Mouse (Mus musculus) left cerebral cortex, adult 2 months (tissue): ENCODE measurements at regions not wholly inside any gene's neighbourhood (a gene's known extent, or its start where the extent isn't known, plus 50 kb on each side); places are given as distances from the start of the nearest gene placed in this dataset.

Experiments
- DNase-seq, 2 experiments: peaks; one replicate each; pipeline ENCODE4 v3.0.0; 2021 to 2022; ENCODE audit warnings: low spot score in 2 of 2, mixed read lengths in 1 of 2; ENCODE audit errors: extremely low spot score in 1 of 2
- H3K27ac ChIP-seq: fragments of 200-600 bp; 2 replicates; pipeline ENCODE4 v1.8.1; 2022
- H3K4me3 ChIP-seq: fragments of 200-600 bp; 2 replicates; pipeline ENCODE4 v1.8.1; 2022
- CTCF ChIP-seq: fragments of 200-600 bp; IDR thresholded peaks from 2 replicates; pipeline ENCODE4 v1.8.1; 2022; ENCODE audit warnings: antibody characterized with exemption, mild to moderate bottlenecking, moderate library complexity
- intact Hi-C: fragments of 180-260 bp; cut with DNase I; formaldehyde crosslinking; loops from one replicate; pipeline ENCODE4 v1.15.1; 2025

DNA sequence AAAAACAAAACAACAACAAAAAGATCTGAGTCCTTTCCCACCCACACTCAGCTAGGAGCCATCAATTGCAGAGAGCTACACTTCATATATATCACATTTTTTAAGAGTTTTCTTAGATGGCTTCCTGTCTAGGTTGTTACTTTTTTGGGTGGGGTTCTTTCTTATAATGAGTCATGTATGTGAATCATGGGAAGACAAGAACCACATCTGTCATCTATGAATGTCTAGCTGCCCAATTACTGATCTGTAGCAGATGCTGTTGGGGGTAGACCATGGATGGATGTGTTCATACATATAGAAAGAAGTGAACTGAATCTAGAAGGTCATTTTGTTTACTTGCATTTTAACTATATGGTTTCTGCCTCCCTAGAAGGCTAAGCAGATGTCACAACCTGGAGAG lies 215.4 kb upstream of the Pard3b start:
- no peak for DNase-seq
- Histone ChIP-seq H3K27ac (no peak overlapping the region), H3K4me3 (no peak overlapping the region)
- no peak for TF ChIP-seq CTCF
- intact Hi-C loops: no loop called here

DNA sequence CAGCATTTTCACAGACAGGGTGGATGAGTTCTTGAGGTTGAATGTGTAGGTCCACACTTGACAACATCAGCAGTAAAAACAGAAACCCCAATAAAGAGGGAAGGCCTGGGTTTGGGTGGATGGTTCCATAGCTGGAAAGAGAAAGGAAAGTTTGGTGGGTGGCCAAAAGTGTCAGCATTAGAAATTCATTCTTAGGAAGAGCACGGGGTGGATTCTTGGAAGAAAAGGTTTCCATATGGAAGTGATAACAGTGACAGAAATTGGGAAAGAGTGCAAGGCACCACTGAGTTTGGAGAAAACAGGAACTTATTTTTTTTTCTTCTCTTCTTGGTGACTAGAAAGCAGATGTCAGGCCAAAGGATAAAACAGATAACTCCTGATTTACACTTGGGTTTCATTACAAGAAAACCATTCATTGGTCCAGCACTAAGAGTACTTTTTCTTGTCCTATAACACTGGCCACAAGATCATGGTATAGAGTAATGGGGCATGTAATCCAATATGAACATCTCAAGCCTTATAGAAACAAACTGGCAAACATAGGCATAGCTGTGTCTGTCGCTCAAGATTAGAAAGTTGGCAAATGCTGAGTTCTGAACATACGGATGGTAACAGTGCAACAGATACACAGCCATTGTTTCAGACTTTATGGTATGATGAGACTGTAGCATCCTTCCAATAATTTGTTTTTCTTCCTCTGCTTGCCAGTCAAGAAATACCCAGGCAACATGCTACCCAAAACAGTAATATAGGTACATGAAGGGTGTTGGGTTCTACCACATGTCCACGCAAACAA lies 209.7 kb upstream of the Pard3b start:
- intact Hi-C loops: no loop called here
- DNase-seq: no peak
- no peak overlapping the region for H3K27ac ChIP-seq
- no peak for TF ChIP-seq CTCF
- H3K4me3 ChIP-seq: no peak overlapping the region

GRCm38 (mm10) chr1:61437603-61438002 lies 201.0 kb upstream of the Pard3b start:
- intact Hi-C loops: no loop called here
- no peak for TF ChIP-seq CTCF
- Histone ChIP-seq H3K4me3 (no peak overlapping the region), H3K27ac (no peak overlapping the region)
- no peak for DNase-seq

GRCm38 (mm10) chr1:61461435-61461834 lies 177.2 kb upstream of the Pard3b start:
- no peak overlapping the region for H3K27ac ChIP-seq
- no peak overlapping the region for H3K4me3 ChIP-seq
- intact Hi-C loops: no loop called here
- no peak for DNase-seq
- no peak for TF ChIP-seq CTCF

DNA sequence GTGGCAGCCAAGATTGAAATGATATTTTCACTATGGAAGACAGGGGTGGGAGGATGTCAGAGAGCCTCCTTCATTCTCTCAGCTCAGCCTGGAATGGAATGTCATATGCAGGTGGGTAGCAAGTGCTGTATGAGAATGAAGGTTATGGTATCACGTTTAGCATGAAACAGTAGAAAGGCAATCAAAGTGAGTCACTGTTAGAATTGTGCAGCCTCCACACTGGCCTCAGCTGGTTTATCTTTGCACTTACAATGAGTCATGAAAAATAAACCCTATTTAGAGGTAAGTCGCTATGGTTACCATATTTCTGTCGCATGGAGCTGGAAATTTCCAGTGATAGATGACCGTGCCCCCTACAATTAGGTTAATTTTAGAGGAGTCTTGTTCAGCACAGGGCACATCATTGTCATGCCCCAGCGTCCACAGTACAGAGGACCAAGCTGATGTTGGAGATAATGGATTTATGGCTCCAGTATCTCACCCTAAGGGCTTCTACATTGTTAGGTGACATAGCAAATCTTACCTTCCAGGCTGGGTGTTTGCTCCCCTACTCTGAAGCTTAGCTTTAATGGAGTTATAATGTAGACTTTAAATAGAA lies 167.9 kb upstream of the Pard3b start:
- intact Hi-C loops: no loop called here
- H3K27ac ChIP-seq: peak overlapping the region; percentile 80
- TF ChIP-seq CTCF: no peak
- peak in 1 of 2 experiments; percentile 26 for DNase-seq
- H3K4me3 ChIP-seq: no peak overlapping the region

DNA sequence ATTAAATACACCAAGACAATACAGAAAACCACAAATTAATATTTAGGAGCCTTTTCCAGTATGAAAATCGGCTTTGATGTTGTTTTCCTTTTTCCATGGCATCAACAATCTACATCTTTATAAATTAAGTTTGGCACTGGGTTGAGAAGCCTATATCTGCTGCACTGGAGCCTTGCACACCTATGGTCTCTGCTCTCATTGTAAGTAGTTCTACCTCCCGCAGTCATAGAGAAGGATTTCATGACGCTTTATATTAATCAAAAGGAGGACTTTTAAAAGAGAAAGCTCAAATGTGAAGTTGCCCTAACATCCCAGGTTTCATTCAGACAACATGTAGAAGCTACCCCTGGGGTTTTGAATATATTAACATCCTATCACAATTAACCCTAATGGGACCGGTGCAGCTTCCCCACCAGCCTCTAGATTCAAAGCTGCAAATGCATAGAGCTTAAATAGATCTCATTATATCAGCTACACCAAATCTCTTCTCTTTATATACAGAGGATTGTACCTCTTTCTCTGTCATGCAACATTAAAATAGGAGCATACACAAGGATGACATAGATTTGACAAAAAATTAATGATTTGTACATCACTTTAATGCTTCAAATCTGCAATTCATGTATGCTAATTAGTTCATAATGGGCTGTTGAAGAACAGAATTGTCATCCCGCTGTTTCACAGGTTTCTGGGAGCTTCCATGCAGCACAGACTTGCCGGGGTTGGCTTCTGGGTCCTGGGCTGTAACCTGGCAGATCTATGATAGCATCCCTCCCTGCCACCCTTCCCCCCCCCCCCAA lies 166.6 kb upstream of the Pard3b start:
- Histone ChIP-seq H3K27ac (peak overlapping the region; percentile 80; the same call in 1 of the 2 replicates), H3K4me3 (peak overlapping the region; percentile 36)

DNA sequence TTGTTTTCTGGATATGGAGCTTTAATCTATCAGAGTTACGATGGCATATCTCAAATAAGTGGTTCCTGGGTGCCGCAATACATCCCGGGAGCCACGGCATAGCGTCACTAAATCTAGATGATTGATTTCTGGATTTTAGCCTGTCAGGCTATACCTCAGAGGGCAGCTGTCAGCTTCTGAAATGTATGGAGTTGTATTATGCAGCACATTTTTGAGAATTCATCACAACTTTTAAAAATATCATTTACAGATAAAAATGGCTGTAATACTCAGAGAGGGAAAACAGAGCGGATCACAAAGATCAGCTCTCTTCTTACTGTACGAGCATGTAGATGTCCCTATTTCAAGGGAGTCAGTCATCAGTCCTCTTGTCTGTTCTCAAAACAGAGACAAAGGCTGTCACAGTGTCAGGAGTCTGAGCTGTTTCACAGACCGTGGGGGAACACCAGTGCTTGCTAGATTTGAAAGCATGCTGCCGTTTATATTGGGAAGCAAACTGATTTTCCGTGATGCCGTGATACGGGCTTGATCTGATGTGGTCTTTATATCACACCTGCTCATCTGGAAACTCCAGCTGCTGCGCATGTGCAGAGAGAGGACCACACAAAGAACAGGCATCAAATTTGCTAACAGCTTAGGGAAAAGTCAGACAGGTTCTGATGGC lies 165.9 kb upstream of the Pard3b start:
- intact Hi-C loops: no loop called here
- peak overlapping the region; percentile 36 for H3K4me3 ChIP-seq
- no peak for TF ChIP-seq CTCF
- H3K27ac ChIP-seq: peak overlapping the region; percentile 9
- peak; percentile 19 to 22 for DNase-seq

More for the DNA sequence above, 166.6 kb upstream of the Pard3b start:
- DNase-seq: no peak
- intact Hi-C loops: no loop called here
- TF ChIP-seq CTCF: no peak

- Histone ChIP-seq H3K4me3 (no peak overlapping the region), H3K27ac (no peak overlapping the region)
- DNase-seq: no peak
- no peak for TF ChIP-seq CTCF
- intact Hi-C loops: loop anchor here (10.0 kb wide), 1 partner anchor 49 kb away; no protein-coding TSS in a partner anchor
These were observed 153.2 kb upstream of the Pard3b start for GRCm38 (mm10) chr1:61485459-61485858.

DNA sequence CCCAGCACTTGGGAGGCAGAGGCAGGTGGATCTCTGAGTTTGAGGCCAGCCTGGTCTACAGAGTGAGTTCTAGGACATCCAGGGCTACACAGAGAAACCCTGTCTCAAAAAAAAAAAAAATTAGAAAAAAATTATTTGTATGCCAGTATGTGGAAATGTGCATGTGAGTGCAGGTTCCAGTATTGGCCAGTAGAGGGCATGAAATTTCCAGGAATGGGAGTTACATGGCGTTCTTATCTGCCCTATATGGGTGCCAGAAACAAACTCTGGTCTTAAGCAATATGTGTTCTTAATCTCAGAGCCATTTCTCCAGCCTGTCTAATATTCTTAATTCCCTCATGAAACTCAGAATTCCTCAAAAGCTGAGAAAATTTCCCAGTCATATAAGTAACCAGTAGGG lies 113.7 kb upstream of the Pard3b start:
- no peak overlapping the region for H3K27ac ChIP-seq
- TF ChIP-seq CTCF: no peak; the same call in 1 of the 2 replicates
- intact Hi-C loops: no loop called here
- no peak overlapping the region for H3K4me3 ChIP-seq
- no peak for DNase-seq

DNA sequence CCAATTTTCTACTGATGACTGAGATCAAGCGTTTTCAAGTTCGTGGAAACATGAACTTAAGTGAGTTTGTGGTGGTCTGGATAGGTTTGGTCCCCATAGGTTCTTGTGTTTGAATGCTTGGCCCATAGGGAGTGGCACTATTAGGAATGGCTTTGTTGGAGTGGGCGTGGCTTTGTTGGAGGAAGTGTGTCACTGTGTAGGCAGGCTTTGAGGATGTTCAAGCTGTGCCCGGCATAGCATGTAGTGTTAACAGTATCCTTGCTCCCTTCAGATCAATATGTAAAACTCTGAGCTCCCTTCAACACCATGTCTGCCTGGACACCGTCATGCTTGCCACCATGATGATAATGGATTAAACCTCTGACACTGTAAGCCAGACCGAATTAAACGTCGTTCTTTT lies 112.7 kb upstream of the Pard3b start:
- Histone ChIP-seq H3K27ac (no peak overlapping the region), H3K4me3 (no peak overlapping the region)
- intact Hi-C loops: no loop called here
- no peak for DNase-seq
- TF ChIP-seq CTCF: no peak

DNA sequence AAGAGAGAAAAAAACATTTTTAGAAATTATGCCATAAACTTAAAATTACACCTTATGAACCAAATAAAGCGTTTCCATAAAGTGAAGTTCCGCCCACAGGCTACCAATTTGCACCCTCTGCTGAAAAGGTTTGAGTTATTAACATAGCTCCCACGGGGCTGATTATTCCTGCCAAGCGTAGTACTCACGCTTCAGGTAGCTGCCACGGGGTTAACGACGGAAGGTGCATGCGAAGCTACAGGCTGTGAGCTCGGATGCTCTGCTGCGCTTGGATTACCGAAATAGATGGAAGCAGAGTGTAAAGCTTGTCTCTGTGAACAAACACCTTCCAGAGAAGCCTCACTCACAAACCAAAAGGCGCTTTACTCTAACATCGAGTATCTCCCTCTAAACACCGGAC lies 109.9 kb upstream of the Pard3b start:
- TF ChIP-seq CTCF: no peak
- peak in 1 of 2 experiments; percentile 31 for DNase-seq
- Histone ChIP-seq H3K27ac (no peak overlapping the region), H3K4me3 (no peak overlapping the region)
- intact Hi-C loops: no loop called here
